ENCODE assay signal across 8 mouse cellular contexts in the genomic region with DNA sequence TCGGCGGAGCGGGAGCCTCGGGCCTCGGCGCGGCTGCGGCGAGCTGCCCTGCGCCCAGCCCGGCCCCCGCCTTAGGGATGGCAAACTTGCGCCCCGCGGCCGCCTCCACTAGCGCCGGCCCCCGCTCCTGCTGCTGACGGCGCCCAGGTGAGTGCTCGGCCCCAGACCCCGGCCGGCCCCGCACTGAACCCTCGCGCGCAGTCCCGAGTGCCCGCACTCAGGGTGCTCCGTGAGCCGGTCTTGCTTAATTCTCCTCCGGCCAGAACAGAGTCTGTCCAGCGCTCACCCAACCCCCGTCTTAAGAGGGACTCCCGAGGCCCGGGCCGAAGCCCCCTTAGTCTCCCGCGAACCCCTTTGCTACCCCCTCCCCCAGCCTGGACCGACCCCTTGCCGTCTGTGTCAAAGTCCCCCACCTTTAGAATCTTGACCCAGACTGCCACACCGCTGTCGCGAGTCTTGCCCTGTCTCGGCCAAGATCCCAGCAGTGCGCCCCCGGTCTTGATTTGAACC. TPM values are rescaled to one million over a fixed set of nuclear protein-coding genes. Genes with fewer than 3 reads are reported as not detected.
DNase-seq lines count a peak whose midpoint lies in the region; ATAC-seq and TF ChIP-seq lines count a peak whose summit lies in the region.

No protein-coding gene starts in this region.

- H3K27me3 ChIP-seq in heart, embryonic 13.5 days (replicated peaks): peaks cover 95% of the 10 kb centered on the region
- peaks cover 32% of the 10 kb centered on the region for H3K27me3 ChIP-seq in forebrain, embryonic 13.5 days
- H3K27me3 ChIP-seq in liver, embryonic 12.5 days (replicated peaks): peaks cover 99% of the 10 kb centered on the region
- H3K27me3 ChIP-seq in stomach, postnatal 0 days (ENCODE audit: control insufficient read depth, insufficient read depth, low read length): no peaks in the 10 kb centered on the region

- DNase-seq in heart, adult 8-10 months (ENCODE audit: low spot score): no peak
- DNase-seq in ES-E14 (ENCODE audit: low read depth, low spot score): no peak
- DNase-seq in stomach, postnatal 0 days (ENCODE audit: low spot score): no peak
- DNase-seq in layer of hippocampus, adult 18-20 months (ENCODE audit: low spot score in 2 of 2): no peak
- no peak for DNase-seq in layer of hippocampus, adult 8-10 months (ENCODE audit: low spot score in 2 of 2)

- peaks cover 48% of the 10 kb centered on the region for H3K4me1 ChIP-seq in heart, embryonic 13.5 days
- H3K4me1 ChIP-seq in ES-E14 (ENCODE audit: control insufficient read depth in 2 of 2, insufficient read depth in 2 of 2, low read length in 2 of 2, poor library complexity in 1 of 2): peaks cover 6 to 39% of the 10 kb centered on the region in 2 experiments
- H3K4me1 ChIP-seq in forebrain, embryonic 13.5 days: peaks cover 77% of the 10 kb centered on the region
- peaks cover 19% of the 10 kb centered on the region for H3K4me1 ChIP-seq in liver, embryonic 12.5 days
- 0 out of 2 replicates have a peak, but pooled peaks cover 6% of the 10 kb centered on the region for H3K4me1 ChIP-seq in stomach, postnatal 0 days (replicated peaks; ENCODE audit: control insufficient read depth, insufficient read depth)

- H3K4me2 ChIP-seq in heart, embryonic 13.5 days: peak overlapping the region; percentile 95
- H3K4me2 ChIP-seq in forebrain, embryonic 13.5 days: peak overlapping the region; percentile 96
- H3K4me2 ChIP-seq in liver, embryonic 12.5 days: peak overlapping the region; percentile 68
- H3K4me2 ChIP-seq in stomach, postnatal 0 days (replicated peaks; ENCODE audit: low read depth): peak overlapping the region; percentile 97

- WGBS in heart, embryonic 13.5 days: under 1% methylated on average over 36 of the region's 48 CpGs
- under 1% methylated on average over 45 of the region's 48 CpGs for WGBS in forebrain, embryonic 13.5 days
- WGBS in liver, embryonic 12.5 days (ENCODE audit: insufficient replicate concordance): 2% methylated on average over 43 of the region's 48 CpGs
- under 1% methylated on average over 27 of the region's 48 CpGs for WGBS in stomach, postnatal 0 days

- no peak for TF ChIP-seq EP300 in stomach, postnatal 0 days (optimal IDR thresholded peaks at IDR 0.05)

- no peak overlapping the region for H3K27ac ChIP-seq in heart, embryonic 13.5 days (replicated peaks)
- no peak overlapping the region for H3K27ac ChIP-seq in ES-E14 (ENCODE audit: insufficient read depth, low read depth, low read length, poor library complexity, severe bottlenecking)
- H3K27ac ChIP-seq in forebrain, embryonic 13.5 days: peak overlapping the region; percentile 74
- no peak overlapping the region for H3K27ac ChIP-seq in liver, embryonic 12.5 days
- no peak overlapping the region for H3K27ac ChIP-seq in stomach, postnatal 0 days (replicated peaks)

- no peaks in the 10 kb centered on the region for H3K9me3 ChIP-seq in heart, embryonic 13.5 days
- H3K9me3 ChIP-seq in ES-E14 (ENCODE audit: control insufficient read depth, insufficient read depth, low read depth, low read length): no peaks in the 10 kb centered on the region
- H3K9me3 ChIP-seq in forebrain, embryonic 13.5 days (replicated peaks): no peaks in the 10 kb centered on the region
- no peaks in the 10 kb centered on the region for H3K9me3 ChIP-seq in liver, embryonic 12.5 days (replicated peaks)
- no peaks in the 10 kb centered on the region for H3K9me3 ChIP-seq in stomach, postnatal 0 days (ENCODE audit: control insufficient read depth, low read length)

- in situ Hi-C loops in ES-E14 (cut with MboI; ENCODE audit: low sequenced_read_pairs in 2 of 2, unreplicated experiment in 2 of 2): no loop called here

- peak overlapping the region; percentile 67 for H3K4me3 ChIP-seq in heart, embryonic 13.5 days
- peak overlapping the region; percentile 75 to 82 for H3K4me3 ChIP-seq in ES-E14 (ENCODE audit: insufficient read depth in 1 of 2, low read depth in 1 of 2, low read length in 2 of 2, poor library complexity in 1 of 2, severe bottlenecking in 1 of 2)
- peak overlapping the region; percentile 80 for H3K4me3 ChIP-seq in forebrain, embryonic 13.5 days
- peak overlapping the region; percentile 50 for H3K4me3 ChIP-seq in liver, embryonic 12.5 days
- H3K4me3 ChIP-seq in stomach, postnatal 0 days (ENCODE audit: low read depth, low read length): peak overlapping the region; percentile 57

- peak overlapping the region; percentile 85 for H3K9ac ChIP-seq in heart, embryonic 13.5 days
- peak overlapping the region; percentile 68 for H3K9ac ChIP-seq in ES-E14 (ENCODE audit: insufficient read depth, low read depth, low read length, poor library complexity, severe bottlenecking)
- peak overlapping the region; percentile 93 for H3K9ac ChIP-seq in forebrain, embryonic 13.5 days
- H3K9ac ChIP-seq in liver, embryonic 12.5 days: no peak overlapping the region
- peak overlapping the region; percentile 63 for H3K9ac ChIP-seq in stomach, postnatal 0 days (ENCODE audit: low read length)

- no peak for ATAC-seq in heart, embryonic 13.5 days (ENCODE audit: extremely low read depth, insufficient number of reproducible peaks, low FRiP score, low TSS enrichment)
- 0 out of 2 replicates have a peak, but pooled peaks have one; percentile 2 for ATAC-seq in forebrain, embryonic 13.5 days
- ATAC-seq in liver, embryonic 12.5 days: peak; percentile 13; the same call in 1 of the 2 replicates
- no peak for ATAC-seq in stomach, postnatal 0 days (ENCODE audit: low FRiP score, low TSS enrichment)

- H3K36me3 ChIP-seq in heart, embryonic 13.5 days: no peaks in the 10 kb centered on the region
- no peaks in the 10 kb centered on the region for H3K36me3 ChIP-seq in ES-E14 (ENCODE audit: control insufficient read depth, insufficient read depth, low read length, poor library complexity, severe bottlenecking)
- no peaks in the 10 kb centered on the region for H3K36me3 ChIP-seq in forebrain, embryonic 13.5 days (ENCODE audit: poor library complexity, severe bottlenecking)
- H3K36me3 ChIP-seq in liver, embryonic 12.5 days: no peaks in the 10 kb centered on the region
- no peaks in the 10 kb centered on the region for H3K36me3 ChIP-seq in stomach, postnatal 0 days (ENCODE audit: control insufficient read depth, insufficient read depth, low read length)

- no peak for TF ChIP-seq CTCF in stomach, postnatal 0 days (IDR thresholded peaks at IDR 0.05; ENCODE audit: low read depth)

TF ChIP-seq in ES-E14, 5 proteins besides CTCF, POLR2A, EP300 and RAD21:
- TF ChIP-seq HCFC1 (IDR thresholded peaks at IDR 0.05; ENCODE audit: borderline replicate concordance, insufficient read depth, low read length) (no peak), ZC3H11A (IDR thresholded peaks at IDR 0.05; ENCODE audit: borderline replicate concordance, low read depth, low read length) (no peak), MAFK (IDR thresholded peaks at IDR 0.05; ENCODE audit: insufficient read depth, low read depth, low read length) (no peak)

RNA-seq across cellular contexts. Expression of a gene that starts 0.5 kb away (rescaled TPM):
- polyA plus RNA-seq in heart, embryonic 13.5 days (2015; fragmentation: Nextera tagmentation; extraction: Ambion mirVana): 1.4 and 1.6 TPM in 2 replicates
- total RNA-seq in heart, adult 8-10 months (2022): 1 to 10 TPM; 1.7 to 2.3 (median 1.9) TPM
- 19.5 and 36.2 TPM in 2 replicates for total RNA-seq in ES-E14 (2012; rRNA removed)
- 6.4 and 8.3 TPM in 2 replicates for polyA plus RNA-seq in forebrain, embryonic 13.5 days (2015; fragmentation: Nextera tagmentation; extraction: Ambion mirVana)
- polyA plus RNA-seq in liver, embryonic 12.5 days (2016; fragmentation: Nextera tagmentation; extraction: Ambion mirVana): 0.17 and 0.92 TPM in 2 replicates
- 0.49 and 0.83 TPM in 2 replicates for polyA plus RNA-seq in stomach, postnatal 0 days (2015; fragmentation: Nextera tagmentation; extraction: Ambion mirVana)
- 100 to 1,000 TPM; 515 to 540 TPM for total RNA-seq in layer of hippocampus, adult 18-20 months (2021)
- total RNA-seq in layer of hippocampus, adult 8-10 months (2022): 100 to 1,000 TPM; 433 to 519 (median 493) TPM

RNA-seq across cellular contexts. Expression of a gene that starts 56.2 kb away (rescaled TPM):
- polyA plus RNA-seq in heart, embryonic 13.5 days (2015; fragmentation: Nextera tagmentation; extraction: Ambion mirVana): 0.19 and 0.34 TPM in 2 replicates
- under 1 TPM in 1 of 4 experiments, not detected in 3; 0.09 TPM for total RNA-seq in heart, adult 8-10 months (2022)
- 0.13 and 0.21 TPM in 2 replicates for total RNA-seq in ES-E14 (2012; rRNA removed)
- not detected in 2 replicates for polyA plus RNA-seq in forebrain, embryonic 13.5 days (2015; fragmentation: Nextera tagmentation; extraction: Ambion mirVana)
- 0.04 TPM in 2 replicates for polyA plus RNA-seq in liver, embryonic 12.5 days (2016; fragmentation: Nextera tagmentation; extraction: Ambion mirVana)
- polyA plus RNA-seq in stomach, postnatal 0 days (2015; fragmentation: Nextera tagmentation; extraction: Ambion mirVana): not detected in 2 replicates
- under 1 TPM; 0.37 to 0.41 TPM for total RNA-seq in layer of hippocampus, adult 18-20 months (2021)
- under 1 TPM; 0.14 to 0.68 (median 0.56) TPM for total RNA-seq in layer of hippocampus, adult 8-10 months (2022)

Comparison
In these comparisons a context has a peak if more than half of its experiments do, and no peak if none do; other contexts are left out.
1. ATAC-seq: peak in forebrain, embryonic 13.5 days (single experiment) and liver, embryonic 12.5 days (single experiment); none in heart, embryonic 13.5 days (single experiment) and stomach, postnatal 0 days (single experiment).
2. RNA of a gene that starts 0.5 kb away (total RNA-seq): 515 to 540 TPM in layer of hippocampus, adult 18-20 months and 433 to 519 TPM in layer of hippocampus, adult 8-10 months; 19.5 to 36.2 TPM in ES-E14 and 1.7 to 2.3 TPM in heart, adult 8-10 months; every median in the first group is over 10 times any median in the second.
3. Peak in every context shown above with its lines, with median percentiles within 50 percentile points of each other: H3K4me2 ChIP-seq and H3K4me3 ChIP-seq.